Mouse (Mus musculus) c-Kit-negative CD71-positive TER-119-positive erythroid progenitor cells, embryonic 14.5 days (primary cell): ENCODE measurements around the gene Rgs3.

ENCODE experiments used
- DNase-seq: peaks from one replicate; pipeline ENCODE4 v3.0.0-alpha.2; 2013; ENCODE audit warnings: low read depth, low spot score

Rgs3 gene

GRCm38 (mm10) chr4:62605856-62606541 is 46.4 kb downstream of the Rgs3 start:
- DNase-seq: no peak

GRCm38 (mm10) chr4:62606542-62606882 is 46.9 kb downstream of the Rgs3 start:
- no peak for DNase-seq

GRCm38 (mm10) chr4:62606905-62607304 is 47.3 kb downstream of the Rgs3 start:
- no peak for DNase-seq

- no peak for DNase-seq
These were observed 47.7 kb downstream of the Rgs3 start for GRCm38 (mm10) chr4:62607345-62607744.

- DNase-seq: no peak
These were observed 48.2 kb downstream of the Rgs3 start for GRCm38 (mm10) chr4:62607805-62608204.

- no peak for DNase-seq
These were observed 49.7 kb downstream of the Rgs3 start for GRCm38 (mm10) chr4:62609333-62609732.

GRCm38 (mm10) chr4:62610142-62610675 is 50.6 kb downstream of the Rgs3 start:
- DNase-seq: no peak

GRCm38 (mm10) chr4:62612601-62613501 is 53.2 kb downstream of the Rgs3 start:
- DNase-seq: no peak

GRCm38 (mm10) chr4:62613646-62614365 is 54.2 kb downstream of the Rgs3 start:
- DNase-seq: no peak

GRCm38 (mm10) chr4:62617856-62618440 is 58.3 kb downstream of the Rgs3 start:
- no peak for DNase-seq

GRCm38 (mm10) chr4:62619232-62619964 is 59.8 kb downstream of the Rgs3 start:
- DNase-seq: no peak

- DNase-seq: no peak
These were observed 60.3 kb downstream of the Rgs3 start for GRCm38 (mm10) chr4:62619965-62620244.

GRCm38 (mm10) chr4:62621151-62621550 is 61.5 kb downstream of the Rgs3 start:
- DNase-seq: no peak

GRCm38 (mm10) chr4:62621880-62622675 is 62.4 kb downstream of the Rgs3 start:
- no peak for DNase-seq

- DNase-seq: no peak
These were observed 63.8 kb downstream of the Rgs3 start for GRCm38 (mm10) chr4:62623251-62624015.

GRCm38 (mm10) chr4:62624679-62625450 is 65.2 kb downstream of the Rgs3 start:
- DNase-seq: no peak

- no peak for DNase-seq
These were observed 65.9 kb downstream of the Rgs3 start for GRCm38 (mm10) chr4:62625451-62626061.

- no peak for DNase-seq
These were observed 66.8 kb downstream of the Rgs3 start for GRCm38 (mm10) chr4:62626228-62627026.
